Mouse (Mus musculus) E14TG2a.4 (cell line): ENCODE data around the gene Tenm3.
A peak's percentile ranks its signal among the peaks of the same experiment; 100 is the strongest.

Experiments used
- H3K27me3 ChIP-seq: 2 replicates; pipeline ENCODE4 v1.6.1; 2014; ENCODE audit warnings: low read length, control low read depth; ENCODE audit not compliant: insufficient read depth
- H3K36me3 ChIP-seq: 2 replicates; pipeline ENCODE4 v1.6.1; 2014; ENCODE audit warnings: low read length, control low read depth; ENCODE audit not compliant: insufficient read depth
- H3K4me1 ChIP-seq: replicated peaks from 2 replicates; pipeline ENCODE4 v1.6.1; 2014; ENCODE audit warnings: low read depth, low read length, control low read depth
- H3K4me3 ChIP-seq: replicated peaks from 2 replicates; pipeline ENCODE4 v1.5.1; 2014; ENCODE audit warnings: mild to moderate bottlenecking, low read length
- H3K9me3 ChIP-seq: 2 replicates; pipeline ENCODE4 v1.6.1; 2014; ENCODE audit warnings: low read length, control low read depth
- CTCF ChIP-seq: conservative IDR thresholded peaks from 2 replicates; pipeline ENCODE4 v1.5.1; 2014; ENCODE audit warnings: low read length
- NANOG ChIP-seq: IDR thresholded peaks from 2 replicates; pipeline ENCODE4 v1.6.1; 2014; ENCODE audit warnings: borderline replicate concordance, low read length, mixed read lengths
- POU5F1 ChIP-seq: IDR thresholded peaks from 2 replicates; pipeline ENCODE4 v1.6.1; 2014; ENCODE audit warnings: low read length, borderline replicate concordance

The Tenm3 gene

DNA sequence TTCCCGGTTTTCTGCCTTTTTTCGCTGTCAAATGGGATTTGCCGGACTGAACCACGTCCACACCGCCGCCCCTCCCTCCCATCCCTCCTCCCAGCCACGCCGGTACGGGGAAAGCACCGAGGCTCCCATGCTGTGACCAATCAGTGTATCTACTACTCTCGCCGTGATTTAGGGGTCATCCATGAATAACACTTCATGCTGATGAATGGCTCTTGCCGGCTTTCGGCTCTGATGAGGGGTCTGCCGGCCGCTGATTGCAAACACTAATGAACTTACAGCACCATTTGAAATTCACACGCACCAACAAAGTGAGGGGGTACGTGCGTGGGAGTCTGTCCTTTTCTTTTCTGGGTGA, at the start of gene Tenm3:
TSS of gene Tenm3 (minus strand) at position 21 of the 355 bp plus-strand sequence.
- no peak for TF ChIP-seq POU5F1
- no peak for TF ChIP-seq CTCF
- TF ChIP-seq NANOG, result no peak
- H3K4me1 ChIP-seq, result peaks cover 23% of the 10 kb centered on the region
- peaks cover 22% of the 10 kb centered on the region for H3K9me3 ChIP-seq
- H3K4me3 ChIP-seq, result peak within 1 kb of the TSS; percentile 91
- peaks cover 62% of the 10 kb centered on the region for H3K27me3 ChIP-seq
- H3K36me3 ChIP-seq, result no peaks in the 10 kb centered on the region

DNA sequence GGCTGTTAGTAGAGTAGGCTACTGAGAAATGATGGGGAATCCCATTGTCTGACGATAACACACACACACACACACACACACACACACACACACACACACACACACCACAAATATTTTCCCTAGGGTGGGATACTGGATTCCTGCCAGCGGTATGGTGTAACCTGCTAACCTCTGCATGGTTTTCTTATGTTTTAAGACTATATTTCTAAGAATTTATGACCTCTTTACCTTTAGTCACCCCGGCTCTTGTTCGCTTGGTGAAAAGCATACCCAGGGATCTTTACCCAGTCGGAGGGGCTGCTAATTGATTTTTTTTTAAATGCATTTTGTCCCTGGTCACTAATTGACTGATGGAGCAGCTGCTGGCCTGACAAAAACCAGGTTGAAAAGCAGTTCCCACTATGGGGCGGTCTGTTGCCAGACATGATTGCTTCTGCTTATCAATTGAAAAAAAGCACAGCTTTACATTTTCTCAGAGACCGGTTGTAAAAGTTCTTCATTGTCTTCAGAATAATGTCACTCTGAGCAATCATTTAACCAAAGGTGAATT, 46.5 kb upstream of the Tenm3 start:
- no peak for TF ChIP-seq POU5F1
- TF ChIP-seq CTCF, result no peak
- TF ChIP-seq NANOG, result no peak
- Histone ChIP-seq H3K27me3 (no peaks in the 10 kb centered on the region), H3K4me3 (no peak overlapping the region), H3K36me3 (no peaks in the 10 kb centered on the region), H3K4me1 (no peaks in the 10 kb centered on the region), H3K9me3 (no peaks in the 10 kb centered on the region)

GRCm38 (mm10) chr8:48884270-48884669, 40.5 kb upstream of the Tenm3 start:
- H3K27me3 ChIP-seq, result no peaks in the 10 kb centered on the region
- H3K4me1 ChIP-seq, result no peaks in the 10 kb centered on the region
- H3K9me3 ChIP-seq, result no peaks in the 10 kb centered on the region
- H3K36me3 ChIP-seq, result no peaks in the 10 kb centered on the region
- TF ChIP-seq POU5F1 (no peak), NANOG (no peak), CTCF (no peak)
- no peak overlapping the region for H3K4me3 ChIP-seq

DNA sequence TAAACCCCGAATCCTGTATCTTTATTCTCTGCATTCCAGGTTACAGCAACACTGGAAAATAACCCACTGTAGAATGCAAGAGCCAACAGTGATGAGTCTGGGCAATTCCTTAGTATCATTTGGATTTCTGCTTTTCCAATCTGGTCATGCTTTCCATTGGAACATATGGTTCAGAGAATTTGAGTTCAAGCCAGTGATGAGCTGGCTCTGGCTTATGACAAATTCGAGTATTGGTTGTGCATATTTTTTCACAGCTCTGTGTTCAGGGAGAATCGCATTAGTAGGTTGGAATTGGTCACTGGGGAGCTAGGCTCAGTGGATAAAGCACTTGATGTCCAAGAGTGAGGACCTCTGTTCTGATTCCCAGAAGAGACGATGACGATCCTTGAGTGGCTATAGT, 36.8 kb upstream of the Tenm3 start:
- no peak for TF ChIP-seq POU5F1
- no peak for TF ChIP-seq NANOG
- no peak for TF ChIP-seq CTCF

DNA sequence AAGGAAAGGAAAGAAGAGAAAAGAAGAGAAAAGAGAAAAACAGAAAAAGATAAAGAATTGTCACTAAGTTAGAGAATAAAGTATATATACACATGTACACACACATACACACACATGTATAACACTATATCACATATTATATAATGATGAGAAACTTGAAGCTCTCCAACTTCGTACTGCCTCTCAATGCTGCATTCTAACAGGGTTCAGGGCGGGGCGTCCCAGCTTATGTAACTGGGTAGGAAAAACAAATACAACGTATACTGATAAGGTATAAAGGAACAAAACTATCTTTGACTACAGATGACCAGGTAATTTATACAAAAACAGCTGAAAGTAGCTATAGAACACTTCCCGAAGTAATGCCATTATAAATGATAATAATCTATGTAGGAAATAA, 22.2 kb upstream of the Tenm3 start:
- no peaks in the 10 kb centered on the region for H3K9me3 ChIP-seq
- no peaks in the 10 kb centered on the region for H3K4me1 ChIP-seq
- no peaks in the 10 kb centered on the region for H3K36me3 ChIP-seq
- no peaks in the 10 kb centered on the region for H3K27me3 ChIP-seq
- TF ChIP-seq CTCF (no peak), POU5F1 (no peak), NANOG (no peak)
- no peak overlapping the region for H3K4me3 ChIP-seq

More for the DNA sequence above, 36.8 kb upstream of the Tenm3 start:
- no peaks in the 10 kb centered on the region for H3K27me3 ChIP-seq
- no peaks in the 10 kb centered on the region for H3K9me3 ChIP-seq
- no peak overlapping the region for H3K4me3 ChIP-seq
- no peaks in the 10 kb centered on the region for H3K36me3 ChIP-seq
- H3K4me1 ChIP-seq, result no peaks in the 10 kb centered on the region

DNA sequence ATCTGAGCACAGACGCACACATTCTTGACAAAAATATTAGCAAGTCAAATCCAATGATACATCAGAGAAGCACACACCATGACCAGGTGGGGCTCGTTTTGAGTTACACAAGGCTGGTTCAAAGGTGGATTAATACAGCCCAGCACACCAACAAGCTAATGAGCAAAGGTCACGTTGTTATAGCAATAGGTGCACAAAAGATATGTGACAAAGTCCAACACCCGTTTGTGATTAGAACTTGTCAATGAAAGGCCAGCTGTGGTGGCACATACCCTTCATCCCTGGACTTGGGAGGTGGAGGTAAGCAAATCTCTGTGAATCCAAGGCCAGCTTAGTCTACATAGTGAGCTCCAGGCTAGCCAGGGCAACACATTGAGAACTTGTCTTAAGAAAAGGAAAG, 21.7 kb upstream of the Tenm3 start:
- Histone ChIP-seq H3K4me1 (no peaks in the 10 kb centered on the region), H3K36me3 (no peaks in the 10 kb centered on the region), H3K4me3 (no peak overlapping the region), H3K9me3 (no peaks in the 10 kb centered on the region), H3K27me3 (no peaks in the 10 kb centered on the region)
- TF ChIP-seq NANOG (no peak), CTCF (no peak), POU5F1 (no peak)

GRCm38 (mm10) chr8:48850223-48851010, 6.7 kb upstream of the Tenm3 start:
- H3K4me3 ChIP-seq, result no peak overlapping the region
- peaks cover 25% of the 10 kb centered on the region for H3K27me3 ChIP-seq
- H3K9me3 ChIP-seq, result peaks cover 11% of the 10 kb centered on the region
- TF ChIP-seq NANOG (no peak), POU5F1 (no peak), CTCF (no peak)
- peaks cover under 1% of the 10 kb centered on the region for H3K4me1 ChIP-seq
- H3K36me3 ChIP-seq, result no peaks in the 10 kb centered on the region

GRCm38 (mm10) chr8:48849091-48849616, 5.4 kb upstream of the Tenm3 start:
- TF ChIP-seq NANOG, result no peak
- no peak for TF ChIP-seq CTCF
- no peak for TF ChIP-seq POU5F1
- no peak overlapping the region for H3K4me3 ChIP-seq
- H3K9me3 ChIP-seq, result peaks cover 11% of the 10 kb centered on the region
- H3K4me1 ChIP-seq, result peaks cover 13% of the 10 kb centered on the region
- H3K27me3 ChIP-seq, result peaks cover 38% of the 10 kb centered on the region
- no peaks in the 10 kb centered on the region for H3K36me3 ChIP-seq
